Mouse (Mus musculus) B cell, adult (primary cell): ENCODE data around the gene Arhgdib. TPM values are rescaled to one million over a fixed set of nuclear protein-coding genes. Genes with fewer than 3 reads are reported as not detected.

Source experiments
- total RNA-seq: library from RNA; stranded (reverse); gene quantifications from 4 replicates; pipeline ENCODE4 v1.2.4, GENCODE M21; 2023; ENCODE audit not compliant: inconsistent age

The Arhgdib gene
- 979 to 1,034 TPM (median 997 TPM) in 4 replicates for total RNA-seq

DNA sequence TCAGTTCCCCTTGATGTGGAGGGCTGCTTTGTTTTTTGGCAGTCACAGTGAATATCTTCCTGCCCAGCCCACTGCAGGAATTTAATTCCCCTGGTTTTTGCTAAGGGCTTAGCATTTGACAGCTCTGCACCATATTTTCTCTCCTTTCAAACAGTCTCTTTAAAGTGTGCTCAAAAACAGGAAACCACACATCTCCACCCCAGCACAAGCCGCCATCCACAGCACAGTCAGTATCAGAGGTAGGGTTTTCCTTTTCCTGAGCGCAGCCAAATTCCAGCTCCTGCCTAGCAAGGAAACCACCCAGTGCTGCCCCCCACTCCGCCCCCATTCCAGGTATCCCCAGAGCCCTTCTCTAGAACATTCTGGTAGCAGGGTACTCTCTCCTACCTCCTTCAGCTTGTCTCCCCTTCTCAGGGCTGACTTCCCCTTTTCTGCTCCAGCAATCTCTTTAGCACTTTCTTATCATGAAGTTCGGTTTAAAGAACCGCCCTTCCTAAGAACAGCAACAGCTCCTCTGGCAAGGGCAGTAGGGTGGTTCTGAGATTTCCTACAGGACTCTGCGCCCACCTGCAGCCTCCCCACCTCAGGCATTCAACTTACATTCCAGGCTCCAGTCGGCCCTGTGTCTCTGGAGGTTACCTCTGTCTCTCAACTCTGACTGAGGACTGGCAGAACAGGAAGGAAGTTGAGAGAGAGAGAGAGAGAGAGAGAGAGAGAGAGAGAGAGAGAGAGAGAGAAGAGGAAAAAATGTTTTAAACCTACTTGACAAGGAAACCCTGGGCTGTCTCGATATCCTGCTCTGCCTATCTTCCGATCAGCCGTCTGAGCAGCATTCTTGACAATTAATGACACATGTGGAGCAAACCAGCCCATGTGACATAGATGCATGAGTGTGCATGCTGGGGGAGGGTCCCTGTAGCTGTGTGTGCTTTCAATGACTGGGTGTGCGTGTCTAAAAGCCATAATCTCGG is at the start of gene Arhgdib:
TSS of gene Arhgdib (minus strand) at position 849 of the 971 bp plus-strand sequence.

DNA sequence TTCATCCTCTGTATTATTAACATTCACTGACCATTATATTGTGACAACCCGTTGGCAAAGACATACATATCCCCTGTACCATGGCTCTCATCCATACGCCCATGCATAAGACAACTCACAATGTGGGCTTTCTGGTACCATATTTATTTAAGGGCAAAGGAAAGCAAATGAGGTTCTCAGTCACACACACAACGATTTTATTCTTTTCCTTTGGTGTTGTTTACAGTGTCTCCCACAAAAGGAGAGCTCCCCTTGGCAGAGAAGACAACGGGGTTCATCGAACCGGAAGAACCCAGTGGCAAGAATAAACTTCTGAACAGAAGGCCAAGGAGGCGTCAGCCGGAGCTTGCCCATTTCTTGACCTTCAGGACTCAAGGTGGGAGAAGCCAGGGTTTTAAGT is 18.2 kb downstream of the Arhgdib start, which contains the start of gene Pde6h:
TSS of gene Pde6h (plus strand) at position 301 of the 400 bp plus-strand sequence.

DNA sequence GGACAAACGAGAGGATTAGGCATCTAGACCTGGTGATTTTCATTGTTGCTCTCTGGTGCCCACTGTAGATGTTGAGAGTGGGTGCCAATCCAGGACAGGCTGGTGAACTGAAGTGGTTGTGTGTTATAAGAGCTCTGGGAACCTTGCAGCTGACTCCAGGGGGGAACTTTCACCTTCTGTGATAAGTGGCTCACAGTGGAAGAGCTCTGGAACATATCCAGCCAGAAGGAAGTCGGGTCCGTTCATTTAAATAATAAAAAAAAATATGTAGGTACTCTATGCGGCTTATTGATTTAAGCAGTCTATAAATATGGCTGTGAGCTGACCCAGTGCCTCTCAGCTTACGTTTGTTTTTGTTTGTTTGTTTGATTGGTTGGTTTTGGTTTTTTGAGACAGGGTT is 19.6 kb downstream of the Arhgdib start, which contains the start of gene Erp27:
TSS of gene Erp27 (minus strand) at position 101 of the 400 bp plus-strand sequence.

DNA sequence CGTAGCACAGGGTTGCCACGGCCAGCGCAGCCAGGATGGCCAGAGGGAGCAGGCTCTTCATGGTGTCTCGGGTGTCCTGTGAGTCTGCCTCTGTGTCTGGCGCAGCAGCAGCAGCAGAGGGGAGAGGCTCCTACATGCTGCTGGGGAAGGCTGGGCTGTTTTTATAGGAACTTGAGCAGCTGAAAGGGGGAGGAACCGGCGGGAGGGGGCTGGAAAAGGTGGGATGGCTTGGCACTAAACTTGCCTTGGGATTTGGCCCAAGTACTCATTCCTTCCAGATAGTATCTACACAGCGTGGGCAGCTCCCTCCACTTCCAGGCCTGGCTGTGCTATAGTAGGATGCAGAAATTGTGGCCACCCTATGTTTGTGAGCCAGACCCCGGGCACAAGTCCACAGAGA is 66.0 kb downstream of the Arhgdib start, which contains the start of gene Mgp:
TSS of gene Mgp (minus strand) at position 154 of the 400 bp plus-strand sequence.

Other genes with a start within 250 kb of the Arhgdib start
- gene Gucy2c, start 160.1 kb downstream of the Arhgdib start, total RNA-seq, result 0.12 to 0.13 TPM in 2 of 4 replicates, not detected in the others
- 16.2 to 18.0 TPM (median 17.3 TPM) in 4 replicates for gene Hist4h4, start 137.5 kb downstream of the Arhgdib start, total RNA-seq
- 60.9 to 81.4 TPM (median 66.9 TPM) in 4 replicates for gene H2afj, start 133.7 kb downstream of the Arhgdib start, total RNA-seq
- 2.9 to 6.8 TPM (median 4.8 TPM) in 4 replicates for gene BC049715, start 114.3 kb downstream of the Arhgdib start, total RNA-seq
- 216 to 249 TPM (median 231 TPM) in 4 replicates for gene Wbp11, start 113.7 kb downstream of the Arhgdib start, total RNA-seq
- gene Smco3, start 106.4 kb downstream of the Arhgdib start, total RNA-seq, result 0.29 TPM in 1 of 4 replicates, not detected in the others
- 0.27 to 0.48 TPM (median 0.27 TPM) in 3 of 4 replicates, not detected in the other for gene Art4, start 84.2 kb downstream of the Arhgdib start, total RNA-seq
- not detected in 4 replicates for gene Mgp, start 66.1 kb downstream of the Arhgdib start, total RNA-seq
- 10.3 to 15.9 TPM (median 12.8 TPM) in 4 replicates for gene Erp27, start 19.7 kb downstream of the Arhgdib start, total RNA-seq
- gene Pde6h, start 18.1 kb downstream of the Arhgdib start, total RNA-seq, result 0.10 TPM in 1 of 4 replicates, not detected in the others
- gene Rerg, start 228.6 kb upstream of the Arhgdib start, total RNA-seq, result 0.22 to 0.58 TPM (median 0.45 TPM) in 3 of 4 replicates, not detected in the other